Mouse (Mus musculus) hindbrain, embryonic 16.5 days (tissue): ENCODE data around the gene Cxadr. TPM values are rescaled to one million over a fixed set of nuclear protein-coding genes. Genes with fewer than 3 reads are reported as not detected.
"Not testable (repeated sequence)": the region's sequence is repeated elsewhere in the genome, so short reads cannot be mapped to it uniquely, and the experiment has no call there.

Experiments used
- ATAC-seq: fragments of 200-750 bp; cut with Nextera tagmentation; 2 replicates; pipeline ENCODE4 v1.8.0; 2017; ENCODE audit warnings: moderate TSS enrichment, moderate library complexity
- H3K27ac ChIP-seq: fragments of 300-500 bp; sonication (generic); 2 replicates; pipeline ENCODE4 v1.5.1; 2014; ENCODE audit warnings: low read depth, mild to moderate bottlenecking, control low read depth, low read length, moderate library complexity
- H3K27me3 ChIP-seq: fragments of 300-500 bp; sonication (generic); replicated peaks from 2 replicates; pipeline ENCODE4 v1.6.1; 2014; ENCODE audit warnings: low read length; ENCODE audit not compliant: control insufficient read depth, insufficient read depth
- H3K36me3 ChIP-seq: fragments of 300-500 bp; sonication (generic); 2 replicates; pipeline ENCODE4 v1.6.1; 2014; ENCODE audit warnings: mild to moderate bottlenecking, low read length, moderate library complexity, mixed read lengths; ENCODE audit not compliant: control insufficient read depth, insufficient read depth
- H3K4me1 ChIP-seq: fragments of 300-500 bp; sonication (generic); 2 replicates; pipeline ENCODE4 v1.6.1; 2014; ENCODE audit warnings: low read depth, low read length; ENCODE audit not compliant: control insufficient read depth, insufficient read depth
- H3K4me2 ChIP-seq: fragments of 300-500 bp; sonication (generic); 2 replicates; pipeline ENCODE4 v1.6.1; 2014; ENCODE audit warnings: mild to moderate bottlenecking, low read length, control low read depth, moderate library complexity
- H3K4me3 ChIP-seq: fragments of 300-500 bp; sonication (generic); 2 replicates; pipeline ENCODE4 v1.5.1; 2014; ENCODE audit warnings: mild to moderate bottlenecking, low read length, control low read depth, moderate library complexity
- H3K9ac ChIP-seq: fragments of 300-500 bp; sonication (generic); 2 replicates; pipeline ENCODE4 v1.6.1; 2014; ENCODE audit warnings: low read depth, mild to moderate bottlenecking, control low read depth, low read length, moderate library complexity
- H3K9me3 ChIP-seq: fragments of 300-500 bp; sonication (generic); 2 replicates; pipeline ENCODE4 v1.6.1; 2014; ENCODE audit warnings: mild to moderate bottlenecking, low read length, moderate library complexity; ENCODE audit not compliant: control insufficient read depth
- WGBS: fragments of 180-500 bp; shearing (Covaris S2); extraction: QIAGEN DNeasy Blood & Tissue Kit; methylation state at CpG from one replicate; pipeline ENCODE4 v1.1.7; 2014; 5-methylcytosine and 5-hydroxymethylcytosine counted together
- polyA plus RNA-seq: library from polyadenylated mRNA; unstranded; fragments of >200 nt; fragmentation: Nextera tagmentation; extraction: Ambion mirVana; gene quantifications from 2 replicates; pipeline ENCODE4 v1.2.1, GENCODE M21; 2015

Cxadr gene
- polyA plus RNA-seq, 1 experiment from 2014 or later, result 144 TPM

DNA sequence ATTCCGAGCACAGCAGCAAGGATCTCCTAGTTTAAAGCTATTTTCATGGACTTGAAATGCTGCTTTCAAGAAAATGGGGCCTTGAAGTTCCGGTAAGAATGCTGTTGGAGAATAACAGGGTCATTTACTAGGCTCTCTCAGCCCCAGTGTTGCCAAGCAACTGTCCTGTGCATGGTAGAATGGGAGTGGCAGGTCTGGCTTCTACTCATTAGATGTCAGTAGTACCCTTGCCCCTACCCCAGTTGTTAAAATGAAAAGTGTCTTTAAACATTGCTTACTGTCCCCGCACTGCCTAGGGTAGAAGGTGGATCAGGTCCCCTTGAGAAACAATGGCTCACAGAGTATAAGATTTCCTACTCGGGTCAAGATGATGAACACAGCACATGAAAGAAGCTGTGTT lies 40.1 kb downstream of the Cxadr start:
- no peaks in the 10 kb centered on the region for H3K9me3 ChIP-seq
- ATAC-seq, result no peak
- no peaks in the 10 kb centered on the region for H3K4me1 ChIP-seq

DNA sequence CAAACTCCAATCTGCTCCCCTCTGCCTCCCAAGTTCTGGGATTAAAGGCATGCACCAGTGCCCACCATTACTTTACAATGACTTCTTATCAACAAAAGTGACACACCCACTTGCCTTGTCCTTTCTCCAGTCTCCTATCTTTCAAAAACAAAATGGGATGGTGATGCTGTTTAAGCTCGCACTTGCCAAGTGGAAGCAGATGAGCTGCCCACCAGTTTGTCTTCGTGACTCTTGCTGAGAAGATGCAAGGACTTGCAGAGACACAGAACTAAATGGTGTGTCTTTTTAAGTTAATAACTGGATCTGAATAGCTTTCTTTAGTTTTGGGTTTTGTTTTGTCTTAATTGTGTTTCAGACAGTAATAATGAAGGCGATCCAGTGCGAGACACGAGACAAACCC lies 41.5 kb downstream of the Cxadr start:
- Histone ChIP-seq H3K4me2 (no peak overlapping the region), H3K4me1 (no peaks in the 10 kb centered on the region), H3K4me3 (no peak overlapping the region), H3K9me3 (no peaks in the 10 kb centered on the region), H3K27me3 (no peaks in the 10 kb centered on the region), H3K27ac (no peak overlapping the region), H3K36me3 (0 out of 2 replicates have a peak, but pooled peaks cover 3% of the 10 kb centered on the region), H3K9ac (no peak overlapping the region)
- 87% methylated on average over 5 of the region's 5 CpGs for WGBS
- ATAC-seq, result no peak

More for the DNA sequence above, 40.1 kb downstream of the Cxadr start:
- no peak overlapping the region for H3K27ac ChIP-seq
- H3K9ac ChIP-seq, result no peak overlapping the region
- H3K27me3 ChIP-seq, result no peaks in the 10 kb centered on the region
- H3K4me3 ChIP-seq, result no peak overlapping the region
- WGBS, result 60% methylated on average over 4 of the region's 4 CpGs
- 0 out of 2 replicates have a peak, but pooled peaks cover 3% of the 10 kb centered on the region for H3K36me3 ChIP-seq
- no peak overlapping the region for H3K4me2 ChIP-seq

DNA sequence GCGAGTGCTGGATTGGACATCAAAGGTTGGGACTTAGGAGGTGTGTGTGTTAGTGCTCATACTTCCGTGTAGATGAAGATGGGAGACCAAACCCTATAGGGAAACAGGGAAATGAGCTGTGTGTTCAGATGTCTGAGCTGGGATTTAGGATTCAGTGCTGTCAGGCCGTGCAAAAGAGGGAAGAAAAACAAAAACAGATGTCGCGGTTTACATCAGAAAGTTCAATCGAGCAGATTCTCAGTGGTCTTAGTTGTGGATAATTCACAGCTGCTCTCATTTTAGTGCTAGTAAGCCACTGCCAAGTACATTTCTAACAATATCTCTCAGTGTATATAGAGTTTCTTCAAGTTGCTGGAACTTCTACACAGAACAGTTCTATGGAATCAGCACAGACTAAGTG lies 42.5 kb downstream of the Cxadr start:
- no peak overlapping the region for H3K4me2 ChIP-seq
- no peaks in the 10 kb centered on the region for H3K9me3 ChIP-seq
- H3K4me3 ChIP-seq, result no peak overlapping the region
- H3K9ac ChIP-seq, result no peak overlapping the region
- H3K27me3 ChIP-seq, result no peaks in the 10 kb centered on the region
- WGBS, result 77% methylated on average over 6 of the region's 6 CpGs
- no peaks in the 10 kb centered on the region for H3K4me1 ChIP-seq
- ATAC-seq, result no peak
- no peak overlapping the region for H3K27ac ChIP-seq
- H3K36me3 ChIP-seq, result 0 out of 2 replicates have a peak, but pooled peaks cover 3% of the 10 kb centered on the region

DNA sequence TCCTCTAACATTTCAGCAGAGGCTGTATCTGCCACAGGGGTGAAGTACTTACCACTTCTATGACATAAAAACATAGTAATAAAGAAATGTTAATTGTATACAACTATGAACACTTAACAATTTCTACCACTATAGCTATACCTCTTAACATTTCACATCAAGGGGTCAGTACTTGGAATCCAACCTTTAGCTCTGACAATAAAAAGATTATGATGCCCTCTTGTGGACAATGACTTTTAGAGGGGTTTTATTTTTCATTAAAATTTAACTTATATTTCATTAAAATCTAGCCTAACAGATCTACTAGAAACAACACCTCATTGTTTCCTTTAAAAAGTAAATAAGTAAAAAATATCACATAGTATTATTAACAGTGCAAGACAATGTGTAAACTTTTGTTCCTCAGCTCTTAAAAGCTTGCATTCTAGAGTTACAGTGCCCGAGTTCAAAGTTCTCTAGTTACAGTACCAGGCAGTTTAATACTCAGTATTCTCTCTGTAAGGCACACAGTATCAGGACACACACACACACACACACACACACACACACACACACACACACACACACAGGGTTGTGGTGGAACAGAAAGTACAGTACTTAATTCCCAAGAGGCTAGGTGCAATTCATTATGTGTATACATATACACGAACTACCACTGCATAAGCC lies 45.5 kb downstream of the Cxadr start:
- Histone ChIP-seq H3K36me3 (peaks cover 3% of the 10 kb centered on the region; the same call in 1 of the 2 replicates), H3K27ac (no peak overlapping the region), H3K4me3 (no peak overlapping the region), H3K9me3 (no peaks in the 10 kb centered on the region; the same call in 1 of the 2 replicates), H3K9ac (no peak overlapping the region), H3K4me2 (no peak overlapping the region), H3K4me1 (no peaks in the 10 kb centered on the region), H3K27me3 (no peaks in the 10 kb centered on the region)
- no peak for ATAC-seq
- 85% methylated on average over 2 of the region's 2 CpGs for WGBS

DNA sequence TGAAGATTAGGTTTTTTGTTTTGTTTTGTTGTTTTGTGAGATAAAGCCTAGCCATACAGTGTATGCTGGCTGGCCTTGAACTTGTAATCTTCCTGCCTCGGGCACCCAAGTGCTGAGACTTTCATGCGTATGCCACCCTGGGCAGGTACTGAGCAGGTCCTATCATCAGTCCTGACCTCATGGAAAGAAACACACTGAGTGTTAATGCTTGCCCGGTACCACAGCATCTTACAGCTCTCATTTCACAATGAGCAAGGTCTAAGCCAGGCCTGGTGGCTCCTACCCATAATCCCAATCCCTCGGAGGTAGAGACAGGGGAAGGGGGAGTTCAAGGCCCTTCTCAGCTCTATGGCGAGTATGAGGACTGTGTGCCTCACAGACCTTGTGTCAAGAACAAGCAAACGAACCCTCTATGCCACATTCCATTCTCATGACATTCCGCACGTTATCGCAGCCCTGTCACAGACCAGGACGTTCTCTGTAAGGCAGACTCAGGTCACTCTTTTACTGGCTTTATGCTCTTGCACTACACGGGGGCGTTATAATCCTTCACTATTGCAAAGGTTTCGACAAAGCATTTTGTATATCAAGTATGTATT lies 46.1 kb downstream of the Cxadr start:
- Histone ChIP-seq H3K4me1 (no peaks in the 10 kb centered on the region), H3K27ac (no peak overlapping the region), H3K27me3 (no peaks in the 10 kb centered on the region), H3K9ac (no peak overlapping the region), H3K36me3 (peaks cover 3% of the 10 kb centered on the region; the same call in 1 of the 2 replicates), H3K9me3 (no peaks in the 10 kb centered on the region; the same call in 1 of the 2 replicates), H3K4me2 (no peak overlapping the region), H3K4me3 (no peak overlapping the region)
- no peak for ATAC-seq
- WGBS, result 86% methylated on average over 13 of the region's 13 CpGs

DNA sequence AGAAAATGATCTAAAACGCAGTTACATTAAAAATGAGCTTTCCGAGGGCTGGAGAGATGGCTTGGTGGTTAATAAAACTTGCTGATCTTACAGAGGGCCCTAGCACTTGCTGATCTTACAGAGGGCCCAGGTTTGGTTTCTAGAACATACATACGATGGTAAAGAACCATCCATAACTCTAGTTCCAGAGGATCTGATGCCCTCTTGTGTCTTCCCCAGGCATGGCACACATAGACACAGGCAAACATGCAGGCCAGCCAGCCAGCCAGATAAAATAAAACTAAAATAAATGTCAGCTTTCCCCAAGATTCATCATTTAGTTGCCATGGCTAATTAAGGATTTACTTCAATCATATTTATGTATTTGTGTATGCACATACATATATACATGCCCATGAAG lies 56.5 kb downstream of the Cxadr start:
- Histone ChIP-seq H3K4me3 (no peak overlapping the region), H3K27me3 (no peaks in the 10 kb centered on the region), H3K27ac (no peak overlapping the region), H3K36me3 (0 out of 2 replicates have a peak, but pooled peaks cover 2% of the 10 kb centered on the region), H3K4me1 (no peaks in the 10 kb centered on the region), H3K4me2 (no peak overlapping the region), H3K9me3 (no peaks in the 10 kb centered on the region), H3K9ac (no peak overlapping the region)
- no peak for ATAC-seq
- WGBS, result 93% methylated on average over 3 of the region's 3 CpGs

DNA sequence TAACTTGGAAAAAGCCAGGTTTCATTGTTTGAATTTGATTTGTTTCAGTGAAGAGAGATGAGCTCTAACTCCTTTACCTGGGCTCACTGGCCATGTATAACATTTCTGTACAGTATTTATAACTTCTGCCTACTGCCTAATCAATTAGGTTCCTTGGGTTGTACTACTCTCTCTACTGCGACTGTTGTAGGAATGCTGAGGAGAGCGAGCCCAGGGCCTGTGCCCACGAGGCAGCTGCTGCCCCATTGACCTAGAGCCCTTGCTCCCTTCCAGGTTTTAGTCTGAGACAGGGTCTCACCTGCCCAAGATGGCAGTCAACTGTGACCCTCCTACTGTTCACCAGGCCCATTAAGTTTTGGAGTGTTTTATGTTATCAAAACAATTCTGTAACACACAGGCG lies 60.2 kb downstream of the Cxadr start:
- Histone ChIP-seq H3K4me2 (no peak overlapping the region), H3K27ac (no peak overlapping the region), H3K4me3 (no peak overlapping the region), H3K36me3 (0 out of 2 replicates have a peak, but pooled peaks cover 2% of the 10 kb centered on the region), H3K27me3 (no peaks in the 10 kb centered on the region), H3K9ac (no peak overlapping the region), H3K4me1 (no peaks in the 10 kb centered on the region), H3K9me3 (no peaks in the 10 kb centered on the region)
- 90% methylated on average over 4 of the region's 4 CpGs for WGBS
- no peak for ATAC-seq

DNA sequence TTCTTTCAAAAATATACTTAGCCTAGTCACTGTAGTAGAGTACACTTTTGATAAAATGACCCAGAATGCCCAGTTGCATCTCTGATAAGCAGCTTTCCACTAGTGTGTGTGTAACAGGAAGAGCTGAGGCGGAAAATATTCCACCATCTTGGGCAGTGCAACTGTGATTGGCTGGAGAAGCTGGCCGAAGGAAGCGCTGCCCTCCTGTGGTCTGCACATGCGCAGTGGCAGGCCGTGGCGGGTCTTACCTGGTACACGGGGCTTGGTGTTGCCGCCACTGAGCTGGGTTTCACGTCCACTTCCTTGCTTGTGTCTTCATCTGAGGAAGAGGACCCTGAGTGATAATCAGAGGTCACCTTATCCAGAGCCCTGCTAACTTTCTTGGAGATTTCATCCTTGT lies 63.3 kb downstream of the Cxadr start:
- WGBS, result 92% methylated on average over 8 of the region's 9 CpGs
- H3K27me3 ChIP-seq, result not testable (repeated sequence)

DNA sequence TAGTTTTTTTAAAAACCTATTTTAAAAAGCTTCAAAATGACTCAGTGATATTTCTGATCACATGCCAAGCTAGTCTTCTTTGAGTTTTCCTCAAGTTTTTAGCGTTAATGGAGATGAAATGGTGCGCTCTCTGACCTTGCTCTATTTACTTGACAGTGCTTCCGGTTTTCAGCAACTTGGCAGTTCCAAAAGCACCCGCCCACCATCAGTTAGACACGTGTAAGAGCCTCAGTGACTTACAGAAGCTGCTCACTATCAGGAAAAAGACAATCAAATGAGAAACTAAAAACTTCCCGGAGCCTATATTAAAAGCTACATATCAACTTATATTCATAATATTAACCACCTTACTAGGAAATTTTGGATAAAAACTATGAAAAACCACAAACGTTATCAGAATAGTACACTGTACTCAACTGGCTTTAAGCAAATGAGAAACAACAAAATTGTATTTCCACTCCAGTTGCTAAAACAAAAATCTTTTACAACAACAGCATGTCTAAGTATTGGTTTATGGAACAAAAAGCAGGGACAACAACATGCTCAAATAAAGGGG lies 70.3 kb downstream of the Cxadr start:
- H3K4me1 ChIP-seq, result no peaks in the 10 kb centered on the region; the same call in 1 of the 2 replicates
- H3K27me3 ChIP-seq, result no peaks in the 10 kb centered on the region
- no peak for ATAC-seq
- no peak overlapping the region for H3K4me3 ChIP-seq
- no peaks in the 10 kb centered on the region for H3K9me3 ChIP-seq
- peaks cover 5% of the 10 kb centered on the region; the same call in 1 of the 2 replicates for H3K36me3 ChIP-seq
- 78% methylated on average over 7 of the region's 7 CpGs for WGBS
- no peak overlapping the region for H3K27ac ChIP-seq
- no peak overlapping the region for H3K4me2 ChIP-seq
- H3K9ac ChIP-seq, result no peak overlapping the region

More for the DNA sequence above, 63.3 kb downstream of the Cxadr start:
- H3K4me3 ChIP-seq, H3K4me2 ChIP-seq, H3K9ac ChIP-seq, H3K9me3 ChIP-seq, ATAC-seq, H3K36me3 ChIP-seq, H3K27ac ChIP-seq, H3K4me1 ChIP-seq: not testable (repeated sequence)
